Mouse (Mus musculus) embryonic fibroblast, embryonic 13.5 days (primary cell): ENCODE data around the gene Meis2.

Source experiments
- CTCF ChIP-seq: IDR thresholded peaks from 2 replicates; pipeline ENCODE4 v1.5.1; 2011; ENCODE audit warnings: mild to moderate bottlenecking, control low read depth, low read length, moderate library complexity, borderline replicate concordance; ENCODE audit not compliant: insufficient read depth
- POLR2A ChIP-seq: IDR thresholded peaks from 2 replicates; pipeline ENCODE4 v1.6.1; 2011; ENCODE audit warnings: low read depth, mild to moderate bottlenecking, control low read depth, low read length, moderate library complexity

DNA sequence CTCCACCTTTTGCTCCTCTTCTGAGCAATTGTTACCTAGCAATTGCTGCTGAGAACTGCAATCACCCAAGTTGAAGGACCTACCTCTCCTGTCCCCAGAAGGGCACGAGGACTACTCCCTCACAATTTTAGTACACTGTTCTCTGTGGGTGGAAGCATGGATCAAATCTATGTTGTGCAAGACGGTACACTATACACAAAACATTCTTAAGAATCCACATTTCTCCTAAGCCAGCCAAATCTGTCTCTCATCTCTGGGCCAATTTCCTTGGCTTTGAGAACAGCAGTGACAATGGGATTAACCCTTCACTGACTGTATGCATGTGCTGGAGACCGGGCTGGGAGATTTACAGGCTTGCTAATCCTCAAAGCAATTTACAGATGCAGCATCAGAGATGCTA lies 115.0 kb downstream of the Meis2 start:
- TF ChIP-seq CTCF = no peak
- no peak for TF ChIP-seq POLR2A
